Mouse (Mus musculus) right cerebral cortex, postnatal 25 days (tissue): ENCODE measurements at regions not wholly inside any gene's neighbourhood (a gene's known extent, or its start where the extent isn't known, plus 50 kb on each side); places are given as distances from the start of the nearest gene placed in this dataset.
A peak's percentile ranks its signal among the peaks of the same experiment; 100 is the strongest.

Experiments
- DNase-seq: peaks from one replicate; pipeline ENCODE4 v3.0.0; 2022

- DNase-seq, result peak; percentile 50
Observed at GRCm38 (mm10) chr11:112982802-112983591, 201.0 kb downstream of the Sox9 start.

DNA sequence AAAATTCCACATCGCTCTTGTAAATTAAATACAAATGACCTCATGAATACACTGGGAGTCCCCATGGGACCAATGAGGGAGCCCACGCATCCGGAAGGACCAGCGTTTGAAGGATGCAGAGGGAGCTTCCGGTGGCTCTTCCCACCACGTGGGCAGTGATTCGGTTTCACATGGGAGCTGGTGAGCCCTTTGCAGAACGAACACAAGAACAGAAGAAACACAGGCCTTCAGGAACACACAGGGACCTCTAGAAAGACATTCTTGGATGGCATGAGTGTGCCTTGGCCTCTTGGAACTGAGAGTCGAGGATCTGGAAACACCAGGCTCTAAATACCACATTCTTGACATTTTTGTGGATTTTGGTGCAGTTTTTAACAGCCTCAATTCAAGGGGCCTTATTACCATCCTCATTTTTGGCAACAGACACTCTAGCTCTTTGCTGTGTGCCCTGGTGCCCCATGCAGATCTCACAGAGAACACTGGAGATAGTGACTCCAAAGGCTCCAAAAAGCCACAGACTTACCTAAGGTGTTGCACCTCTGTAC lies 204.1 kb downstream of the Sox9 start:
- no peak for DNase-seq

GRCm38 (mm10) chr11:112987782-112988181 lies 205.8 kb downstream of the Sox9 start:
- no peak for DNase-seq

GRCm38 (mm10) chr11:112988900-112989299 lies 206.9 kb downstream of the Sox9 start:
- peak; percentile 25 for DNase-seq

DNA sequence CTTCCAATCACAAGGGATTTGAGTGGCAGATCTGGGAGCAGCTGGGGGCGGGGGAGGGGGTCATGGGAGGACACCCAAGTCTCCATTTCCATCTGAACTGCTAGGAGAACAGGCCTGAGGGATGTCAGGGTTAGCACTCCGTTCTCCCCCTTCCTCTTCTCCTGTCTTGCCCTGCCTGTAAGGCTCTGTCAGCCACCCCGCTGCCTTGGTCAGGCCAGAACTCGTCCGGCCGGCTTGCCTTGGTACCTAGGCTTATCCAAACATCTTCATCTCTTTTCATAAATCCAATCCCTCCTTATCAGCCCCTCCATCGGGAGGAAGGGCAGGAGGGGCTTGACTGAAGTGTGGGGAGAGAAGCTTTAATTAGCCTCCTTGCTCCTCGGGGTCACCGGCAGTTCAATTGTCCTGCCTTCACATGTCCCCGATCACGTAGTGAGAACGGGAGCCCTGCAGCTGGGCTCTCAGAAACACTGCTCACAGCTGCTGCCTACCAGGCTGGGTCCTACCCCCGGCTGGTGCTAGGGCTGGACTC lies 208.0 kb downstream of the Sox9 start:
- no peak for DNase-seq

DNA sequence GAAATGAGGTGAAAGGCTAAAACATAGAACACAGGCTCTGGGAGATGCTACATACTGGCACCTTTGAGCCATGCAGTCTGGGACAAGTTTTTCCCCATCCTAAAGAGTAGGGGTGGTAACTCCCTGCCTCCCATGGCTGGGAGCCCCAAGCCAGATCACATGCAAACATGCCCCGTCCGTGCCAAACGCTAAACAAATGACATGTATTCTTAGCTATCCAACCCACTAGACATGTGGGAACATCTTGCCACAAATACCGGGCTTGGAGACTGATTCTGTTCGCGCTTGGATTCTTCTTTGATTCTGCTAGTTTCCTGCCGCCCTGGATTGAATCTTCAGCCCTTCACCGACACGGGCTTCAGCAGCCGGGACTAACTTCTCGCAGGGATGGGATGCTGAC lies 208.7 kb downstream of the Sox9 start:
- no peak for DNase-seq

DNA sequence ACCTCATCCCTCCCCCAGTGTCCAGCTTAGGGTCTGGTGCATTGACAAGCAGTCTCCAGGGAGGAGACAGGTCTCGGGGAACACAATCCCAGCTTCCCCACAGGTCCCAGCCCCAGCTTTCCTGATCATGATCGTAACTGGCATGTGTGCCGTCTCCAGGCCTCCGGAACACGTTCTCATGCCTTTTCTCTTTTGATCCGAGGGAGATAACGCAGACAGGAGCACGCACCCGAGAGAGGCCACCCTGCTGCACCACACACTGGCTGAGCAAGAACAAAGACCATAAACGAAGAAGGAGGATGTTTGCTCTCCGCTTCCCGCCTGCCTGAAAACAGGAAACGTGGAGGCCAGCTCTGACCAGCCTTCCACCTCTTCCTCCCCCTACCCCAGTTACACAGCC lies 209.8 kb downstream of the Sox9 start:
- no peak for DNase-seq

DNA sequence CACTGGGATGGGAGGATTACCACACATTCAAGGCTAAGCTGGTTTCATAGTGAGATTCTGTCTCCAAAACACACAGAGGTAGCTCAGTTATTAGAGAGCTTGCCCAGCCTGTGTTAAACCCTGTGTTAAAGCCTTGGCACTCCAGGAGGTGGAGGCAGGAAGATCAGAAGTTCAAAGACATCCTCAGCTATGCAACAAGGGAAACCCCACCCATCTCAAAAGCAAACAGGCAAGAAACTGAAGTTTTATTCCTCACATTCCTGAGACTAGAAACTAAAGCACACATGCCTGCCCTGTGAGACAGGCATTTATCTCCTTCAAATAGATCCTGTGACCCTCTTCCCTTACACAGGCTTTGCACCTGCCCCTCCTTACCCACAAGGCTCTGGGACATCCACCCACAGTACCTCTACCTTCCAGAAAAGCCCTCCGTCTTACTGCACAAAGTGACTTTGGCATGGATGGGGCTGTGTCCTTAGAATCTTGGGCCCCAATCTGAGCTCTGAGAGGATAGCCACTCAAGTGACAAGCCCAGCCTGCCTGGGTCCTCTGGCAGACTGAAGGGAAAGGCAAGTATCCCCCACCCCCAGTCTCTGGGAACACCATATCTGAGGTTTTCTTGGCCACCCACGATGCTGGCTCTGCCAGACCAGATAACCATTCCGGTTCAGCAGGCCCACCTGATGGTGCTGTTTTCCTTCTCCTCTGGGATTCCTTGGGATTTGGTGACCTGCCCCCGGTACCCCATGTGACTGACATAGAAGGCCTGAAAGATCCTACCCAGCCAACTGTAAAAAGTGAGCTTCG lies 217.0 kb downstream of the Sox9 start:
- no peak for DNase-seq

GRCm38 (mm10) chr11:113001071-113001470 lies 219.0 kb downstream of the Sox9 start:
- no peak for DNase-seq

DNA sequence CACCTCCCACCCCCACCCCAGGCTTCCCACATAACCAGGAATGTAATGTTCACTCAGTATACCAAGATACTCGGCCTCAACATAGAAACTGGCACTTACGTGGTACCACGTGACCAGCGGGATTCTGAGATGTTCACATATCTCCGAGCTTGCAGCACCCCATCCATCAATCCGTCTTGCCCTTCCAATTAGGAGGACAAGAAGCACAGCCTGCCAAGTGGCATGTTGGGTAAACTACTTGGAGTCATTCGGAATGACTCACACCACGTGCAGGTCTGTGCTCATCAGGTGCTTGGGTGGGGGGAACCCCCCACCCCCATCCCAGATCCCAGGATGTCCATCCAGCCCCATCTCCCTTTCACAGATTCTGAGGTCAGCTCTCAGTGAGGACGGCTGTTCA lies 223.9 kb downstream of the Sox9 start:
- no peak for DNase-seq

DNA sequence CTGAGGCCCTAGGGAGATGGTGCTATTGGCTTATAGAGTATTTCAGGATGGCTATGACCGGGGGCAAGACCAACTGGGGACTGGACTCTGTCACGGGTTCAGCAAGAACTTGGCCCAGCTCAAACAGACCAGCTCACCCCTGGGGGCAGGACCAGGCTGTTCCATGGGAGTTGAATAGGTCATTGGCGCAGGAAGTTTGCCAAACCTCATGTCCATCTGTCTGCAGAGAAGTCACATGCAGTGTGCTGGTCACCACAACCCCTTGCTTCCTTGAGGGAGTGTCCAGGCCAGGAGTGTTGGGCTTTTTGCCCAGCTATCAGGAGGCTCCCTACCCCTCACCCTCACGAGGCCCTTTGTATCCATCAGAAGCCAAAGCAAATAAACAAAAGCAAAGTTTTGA lies 226.5 kb downstream of the Sox9 start:
- no peak for DNase-seq

DNA sequence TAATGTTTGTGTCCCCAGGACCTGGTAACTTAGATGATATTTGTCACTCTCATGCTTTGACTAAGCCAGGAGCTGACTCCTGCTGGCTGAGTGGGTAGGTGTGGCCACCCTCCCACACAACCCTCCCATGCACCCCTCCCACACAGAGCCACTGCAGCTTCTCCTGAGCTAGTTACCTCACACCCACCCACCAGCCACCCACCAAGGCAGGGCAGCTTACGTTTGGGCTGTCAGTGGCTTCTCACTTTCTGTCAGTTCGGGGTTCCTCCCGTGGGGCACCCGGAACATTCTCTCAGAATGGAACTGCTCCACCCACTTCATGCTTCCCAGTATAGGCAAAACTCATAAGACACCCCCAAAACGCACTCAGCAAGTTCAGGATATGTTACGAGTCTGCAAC lies 227.4 kb downstream of the Sox9 start:
- DNase-seq, result no peak

- no peak for DNase-seq
Observed at GRCm38 (mm10) chr11:113010906-113011305, 228.9 kb downstream of the Sox9 start.

DNA sequence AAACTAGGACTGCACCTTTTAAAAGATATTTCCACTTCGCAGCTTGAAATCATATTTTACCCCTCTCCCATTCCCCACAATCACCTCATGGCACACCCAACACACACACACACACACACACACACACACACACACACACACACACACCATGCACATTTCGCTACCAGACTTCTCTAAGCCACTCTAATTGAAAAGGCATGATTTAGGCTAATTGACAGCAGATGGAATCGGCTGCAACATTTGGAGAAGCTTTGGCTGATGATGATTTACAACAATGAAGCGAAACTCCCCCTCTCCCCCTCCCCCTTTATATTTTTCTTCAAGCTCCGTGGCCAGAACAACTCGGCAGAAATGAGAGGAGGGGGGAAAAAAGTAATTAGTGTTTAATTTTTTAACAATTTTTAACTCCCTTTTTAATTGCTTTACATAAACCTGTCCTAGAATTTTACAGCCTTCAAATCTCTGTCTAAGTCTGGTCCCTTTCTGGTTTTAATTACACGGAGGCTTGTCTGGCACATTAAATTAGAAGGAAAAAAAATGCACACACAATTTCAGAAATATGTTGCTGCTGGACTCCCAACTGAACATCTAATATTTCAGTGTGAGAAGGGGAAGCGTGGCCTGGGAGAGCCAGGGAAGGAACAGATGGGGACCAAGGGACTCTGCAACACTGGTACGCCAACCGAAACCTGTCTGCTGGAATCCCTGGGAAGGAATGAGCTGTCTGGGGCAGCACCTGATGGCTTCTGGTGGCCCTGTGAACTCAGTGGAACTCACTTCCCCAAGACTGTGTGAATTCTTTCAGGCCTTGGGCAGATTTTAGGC lies 232.4 kb downstream of the Sox9 start:
- no peak for DNase-seq

- DNase-seq, result no peak
Observed at GRCm38 (mm10) chr11:113015686-113016304, 233.8 kb downstream of the Sox9 start.

- peak; percentile 36 for DNase-seq
Observed at GRCm38 (mm10) chr11:113016801-113017715, 235.0 kb downstream of the Sox9 start.

DNA sequence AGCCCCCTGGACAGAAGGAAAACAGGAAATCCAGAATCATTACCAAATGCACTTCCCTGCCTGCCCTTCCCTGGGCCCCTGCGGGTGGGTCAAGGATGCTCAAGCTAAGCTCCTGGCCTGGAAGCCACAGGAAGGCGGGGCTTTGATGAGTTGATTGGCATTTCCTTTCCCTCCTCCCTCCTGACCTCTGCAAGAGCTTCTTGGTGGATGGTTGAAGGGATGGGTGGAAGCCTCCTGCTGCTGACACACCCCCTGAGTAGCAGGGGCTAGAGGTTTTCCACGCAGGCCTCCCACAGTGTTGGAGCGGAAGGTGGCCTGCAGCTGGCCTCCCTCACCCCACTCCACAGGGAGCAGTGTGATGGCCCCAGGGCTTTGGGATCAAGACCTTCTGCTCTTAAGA lies 239.5 kb downstream of the Sox9 start:
- no peak for DNase-seq

DNA sequence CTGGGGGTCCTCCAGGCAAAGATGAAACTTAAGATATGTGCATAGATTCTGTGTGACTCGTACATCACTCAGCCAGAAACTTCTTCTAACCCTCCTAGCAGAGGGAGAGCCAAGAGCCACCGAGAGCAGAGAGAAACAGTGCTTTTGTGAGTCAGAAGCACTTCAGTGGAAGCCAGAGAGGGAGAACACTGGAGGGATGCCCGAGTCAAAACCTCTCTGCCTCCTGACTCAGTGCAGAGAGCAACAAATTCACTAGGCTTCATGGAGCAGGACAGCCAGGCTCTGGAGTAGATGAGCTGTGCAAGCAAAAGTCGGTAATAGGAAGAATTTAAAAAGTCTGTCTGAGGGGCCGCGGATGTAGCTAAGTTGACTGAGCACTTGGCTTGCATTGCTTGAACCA lies 245.0 kb downstream of the Sox9 start:
- DNase-seq, result no peak

DNA sequence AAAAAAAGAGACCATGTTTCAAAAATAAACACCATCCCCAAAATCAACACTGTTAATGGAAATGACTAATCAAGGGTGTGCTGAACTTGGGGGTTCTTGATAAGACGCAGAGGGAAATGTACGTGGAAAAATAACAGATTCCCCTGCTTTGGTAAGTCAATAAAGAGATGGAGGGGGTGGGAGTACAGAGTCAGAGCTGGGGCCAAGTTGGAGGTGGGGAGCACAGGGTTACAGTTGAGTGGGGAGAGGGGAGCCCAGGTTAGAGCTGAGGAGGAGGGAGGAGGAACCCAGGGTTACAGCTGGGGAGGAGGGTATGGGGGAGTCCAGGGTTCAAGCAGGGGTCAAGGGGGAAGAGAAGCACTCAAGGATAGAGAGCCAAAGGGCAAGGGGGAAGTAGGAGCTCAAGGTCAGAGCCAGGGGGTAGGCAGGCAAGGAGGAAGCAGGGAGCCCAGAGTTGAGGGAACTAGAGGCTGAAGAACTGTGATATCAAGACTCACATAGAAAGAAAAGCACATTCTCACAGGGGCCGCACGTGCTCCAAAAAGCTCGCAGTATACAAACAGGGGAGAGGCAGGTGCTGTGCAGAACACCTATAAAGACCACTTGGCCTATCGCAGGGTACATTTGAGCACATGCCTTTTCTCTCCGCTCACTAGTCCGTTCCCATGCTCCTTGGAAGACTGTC lies 246.4 kb downstream of the Sox9 start:
- DNase-seq, result no peak

DNA sequence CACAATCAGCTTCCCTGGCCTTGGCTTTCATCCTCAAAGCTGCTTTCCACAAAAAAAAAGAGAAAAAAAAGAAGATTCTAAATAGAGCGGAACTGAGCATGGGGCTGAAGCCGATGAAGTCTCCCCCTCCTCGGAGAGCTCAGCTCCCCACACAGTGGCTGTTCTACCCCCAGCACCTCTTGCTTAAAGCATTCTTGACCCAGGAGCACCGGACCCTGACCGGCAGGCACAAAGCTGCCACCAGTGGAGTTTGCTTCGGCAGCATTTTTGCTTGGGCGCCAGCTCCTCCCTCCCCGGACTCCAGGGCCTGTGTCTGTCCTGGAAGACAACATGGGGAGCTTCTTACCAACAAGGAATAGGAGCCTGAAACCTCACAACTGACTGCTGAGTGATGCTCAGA lies 249.4 kb downstream of the Sox9 start:
- DNase-seq, result no peak
